Mouse (Mus musculus): Measurements from ENCODE around the gene C730034F03Rik.

DNA sequence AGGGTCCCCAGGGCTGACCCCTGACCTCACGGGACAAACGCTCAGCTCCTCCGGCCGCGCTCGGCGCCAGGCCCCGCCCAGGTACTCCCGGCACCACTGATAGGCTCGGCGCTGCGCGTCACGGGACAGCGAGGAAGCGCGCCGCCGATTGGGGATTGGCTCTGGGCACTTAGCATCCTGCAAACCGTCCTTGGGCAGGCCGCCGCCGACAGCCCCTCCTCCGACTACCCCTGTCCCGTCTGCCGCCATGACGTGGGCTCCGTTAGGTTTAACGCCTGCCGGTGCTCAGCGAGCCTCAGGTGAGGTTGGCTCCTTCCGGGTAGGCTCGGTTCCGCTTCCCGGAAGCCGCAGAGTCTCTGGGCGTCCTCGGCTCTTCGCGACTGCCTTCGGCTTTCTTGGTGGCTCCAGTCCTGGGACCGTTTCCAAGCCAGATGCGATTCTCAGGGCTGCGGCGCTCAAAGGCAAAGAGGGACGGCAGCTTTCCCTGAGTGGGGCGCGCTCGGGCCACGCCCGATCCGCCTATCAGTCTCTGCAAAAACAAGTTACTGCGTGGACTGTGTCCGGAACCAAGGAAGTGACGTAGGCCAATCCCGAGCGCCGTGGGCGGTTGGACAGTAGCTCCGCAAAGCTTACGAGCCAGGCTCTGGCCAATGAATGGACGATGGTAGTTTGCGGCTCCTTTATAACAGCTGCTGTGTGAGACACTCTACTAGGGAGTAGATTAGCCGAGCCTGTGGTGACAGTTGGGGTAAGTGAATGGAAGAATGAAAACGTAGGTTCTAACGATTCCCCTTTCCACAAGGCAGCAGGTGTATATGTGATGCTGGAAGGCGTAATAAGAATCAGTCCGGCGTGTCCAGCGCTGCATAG, at the start of gene C730034F03Rik, which contains the start of the genes Gm44502 and Chkb:
- TF ChIP-seq CTCF (IDR thresholded peaks at IDR 0.05): no peak
- TF ChIP-seq POLR2A (IDR thresholded peaks at IDR 0.05; ENCODE audit: insufficient read depth, low read depth, low read length): peak; percentile 78
- TF ChIP-seq EP300 (IDR thresholded peaks at IDR 0.05; ENCODE audit: insufficient read depth, low read depth, low read length): peak; percentile 57; the same call in 1 of the 2 replicates

Data from heart, adult 2 months (tissue).